Mouse (Mus musculus): ENCODE data around the gene Fam129a. TPM values are rescaled to one million over a fixed set of nuclear protein-coding genes. Genes with fewer than 3 reads are reported as not detected.
"Not testable (repeated sequence)": the region's sequence is repeated elsewhere in the genome, so short reads cannot be mapped to it uniquely, and the experiment has no call there.

The Fam129a gene
- polyA plus RNA-seq, 1 experiment from 2014 or later: 1.7 TPM

- Histone ChIP-seq H3K9ac (no peak overlapping the region), H3K27ac (no peak overlapping the region), H3K4me2 (no peak overlapping the region), H3K27me3 (no peaks in the 10 kb centered on the region), H3K9me3 (no peaks in the 10 kb centered on the region), H3K4me1 (peaks cover 10% of the 10 kb centered on the region), H3K36me3 (replicated peaks) (no peaks in the 10 kb centered on the region), H3K4me3 (replicated peaks) (no peak overlapping the region)
- ATAC-seq (ENCODE audit: low FRiP score): no peak
- 94% methylated on average over 3 of the region's 3 CpGs for WGBS
These were observed 110.0 kb downstream of the Fam129a start for GRCm38 (mm10) chr1:151680971-151681370.

DNA sequence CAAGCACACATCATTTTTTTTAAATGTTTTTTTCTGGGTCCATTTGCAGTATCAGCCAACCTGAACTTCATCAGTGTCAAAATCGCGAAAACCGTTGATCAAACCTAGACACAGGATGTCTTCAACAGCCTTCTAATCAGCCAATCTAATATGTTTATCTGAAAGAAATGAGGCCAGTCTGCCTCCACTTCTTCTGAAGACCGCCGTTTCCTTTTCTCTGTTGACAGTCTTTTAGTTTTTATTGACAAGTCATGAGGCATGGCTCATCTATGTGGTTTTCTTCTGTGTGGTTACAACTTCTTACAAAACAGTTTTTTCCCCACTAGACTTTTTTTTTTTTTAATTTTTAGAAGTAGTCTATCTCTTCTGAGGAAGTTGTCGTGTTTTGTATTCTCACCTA is 111.9 kb downstream of the Fam129a start:
- Histone ChIP-seq H3K4me3 (replicated peaks) (no peak overlapping the region), H3K4me2 (no peak overlapping the region), H3K27ac (no peak overlapping the region), H3K36me3 (replicated peaks) (no peaks in the 10 kb centered on the region), H3K9ac (no peak overlapping the region), H3K27me3 (no peaks in the 10 kb centered on the region), H3K9me3 (no peaks in the 10 kb centered on the region), H3K4me1 (peaks cover 10% of the 10 kb centered on the region)
- ATAC-seq (ENCODE audit: low FRiP score): no peak
- WGBS: 95% methylated on average over 6 of the region's 6 CpGs

DNA sequence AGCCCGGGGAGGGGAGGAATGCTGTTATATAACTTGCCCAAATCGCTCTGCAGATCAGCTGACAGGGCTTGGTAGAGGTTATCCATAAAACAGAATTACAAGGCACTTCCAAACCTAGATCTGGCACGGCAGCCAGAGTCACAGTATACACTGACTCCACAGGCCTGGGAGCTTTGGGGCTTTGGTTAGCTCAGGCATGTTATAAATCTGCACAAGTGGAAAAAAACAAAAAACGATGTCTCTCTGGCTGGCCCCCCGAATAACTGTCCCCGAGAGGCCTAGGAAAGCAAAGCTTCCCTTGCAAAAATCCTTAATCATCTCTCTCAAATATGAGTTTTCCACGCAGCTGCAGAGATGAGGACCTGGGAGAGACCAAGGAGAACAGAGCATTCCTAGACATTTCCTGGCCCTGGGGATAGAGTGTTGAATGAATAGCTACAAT is 113.5 kb downstream of the Fam129a start:
- Histone ChIP-seq H3K4me3 (replicated peaks) (no peak overlapping the region), H3K9me3 (no peaks in the 10 kb centered on the region), H3K4me2 (no peak overlapping the region), H3K4me1 (peaks cover 10% of the 10 kb centered on the region), H3K9ac (no peak overlapping the region), H3K27me3 (no peaks in the 10 kb centered on the region), H3K36me3 (replicated peaks) (no peaks in the 10 kb centered on the region), H3K27ac (no peak overlapping the region)
- 79% methylated on average over 7 of the region's 7 CpGs for WGBS
- no peak for ATAC-seq (ENCODE audit: low FRiP score)

DNA sequence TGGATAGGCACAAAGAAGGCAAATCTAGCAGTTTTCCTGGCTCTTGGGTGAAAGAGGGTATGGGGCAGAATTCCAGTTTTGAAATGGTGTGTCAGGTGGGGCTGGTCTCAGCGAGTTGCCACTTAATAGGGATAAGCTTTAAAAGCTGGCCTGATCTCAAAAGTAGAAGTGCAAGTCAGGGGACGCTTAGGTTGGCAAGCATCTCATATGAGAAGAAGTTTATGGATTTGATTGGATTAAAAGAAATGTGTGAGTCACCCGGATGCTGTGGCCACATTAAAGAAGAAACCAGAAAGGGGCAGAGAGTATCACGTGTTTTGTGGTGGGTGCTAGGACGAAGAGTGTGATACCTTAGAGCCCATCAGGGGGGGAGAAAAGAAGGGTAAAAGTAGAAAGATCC is 114.0 kb downstream of the Fam129a start:
- no peak overlapping the region for H3K9ac ChIP-seq
- H3K36me3 ChIP-seq (replicated peaks): no peaks in the 10 kb centered on the region
- no peak overlapping the region for H3K27ac ChIP-seq
- H3K4me2 ChIP-seq: no peak overlapping the region
- H3K9me3 ChIP-seq: no peaks in the 10 kb centered on the region
- H3K4me1 ChIP-seq: peaks cover 10% of the 10 kb centered on the region
- 78% methylated on average over 5 of the region's 5 CpGs for WGBS
- no peak for ATAC-seq (ENCODE audit: low FRiP score)
- no peaks in the 10 kb centered on the region for H3K27me3 ChIP-seq
- H3K4me3 ChIP-seq (replicated peaks): no peak overlapping the region

GRCm38 (mm10) chr1:151685666-151686309 is 114.8 kb downstream of the Fam129a start:
- no peak overlapping the region for H3K4me3 ChIP-seq (replicated peaks)
- H3K27ac ChIP-seq: peak overlapping the region; percentile 53; the same call in 1 of the 2 replicates

GRCm38 (mm10) chr1:151686696-151687095 is 115.7 kb downstream of the Fam129a start:
- Histone ChIP-seq H3K36me3 (replicated peaks) (no peaks in the 10 kb centered on the region), H3K27me3 (no peaks in the 10 kb centered on the region), H3K4me2 (no peak overlapping the region), H3K4me3 (replicated peaks) (no peak overlapping the region), H3K9me3 (no peaks in the 10 kb centered on the region), H3K27ac (0 out of 2 replicates have a peak overlapping the region, but pooled peaks have one; percentile 19), H3K9ac (no peak overlapping the region), H3K4me1 (peaks cover 10% of the 10 kb centered on the region)
- 62% methylated on average over 8 of the region's 8 CpGs for WGBS
- ATAC-seq (ENCODE audit: low FRiP score): no peak

More at GRCm38 (mm10) chr1:151685666-151686309, 114.8 kb downstream of the Fam129a start:
- no peaks in the 10 kb centered on the region for H3K36me3 ChIP-seq (replicated peaks)
- H3K4me1 ChIP-seq: peaks cover 10% of the 10 kb centered on the region
- H3K9me3 ChIP-seq: no peaks in the 10 kb centered on the region
- 11% methylated on average over 12 of the region's 12 CpGs for WGBS
- peak overlapping the region; percentile 21; the same call in 1 of the 2 replicates for H3K4me2 ChIP-seq
- H3K9ac ChIP-seq: no peak overlapping the region
- ATAC-seq (ENCODE audit: low FRiP score): no peak; the same call in 1 of the 2 replicates
- H3K27me3 ChIP-seq: no peaks in the 10 kb centered on the region

DNA sequence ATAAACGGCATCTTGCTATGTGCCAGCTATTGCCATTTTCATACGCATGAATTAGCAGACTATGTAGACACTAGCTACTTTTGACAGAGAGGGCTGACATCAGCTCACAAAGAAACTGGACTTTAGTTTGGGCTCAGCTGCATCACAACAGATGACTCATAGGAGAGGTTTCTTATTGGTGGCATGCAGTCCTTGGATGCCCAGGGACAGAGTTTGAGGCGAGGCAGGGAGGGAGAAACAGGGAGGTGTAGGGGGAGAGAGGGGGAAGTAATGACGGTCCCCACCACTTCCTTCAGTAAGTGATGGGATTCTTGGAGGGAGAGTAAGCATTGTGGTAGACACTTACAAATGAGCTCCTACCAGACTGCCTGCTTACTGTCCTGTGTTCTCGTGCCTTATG is 118.0 kb downstream of the Fam129a start:
- no peaks in the 10 kb centered on the region for H3K27me3 ChIP-seq
- no peaks in the 10 kb centered on the region for H3K36me3 ChIP-seq (replicated peaks)
- H3K9ac ChIP-seq: no peak overlapping the region
- no peak for ATAC-seq (ENCODE audit: low FRiP score)
- no peak overlapping the region for H3K4me3 ChIP-seq (replicated peaks)
- H3K4me2 ChIP-seq: no peak overlapping the region
- no peak overlapping the region for H3K27ac ChIP-seq
- 71% methylated on average over 5 of the region's 5 CpGs for WGBS
- peaks cover 10% of the 10 kb centered on the region for H3K4me1 ChIP-seq
- H3K9me3 ChIP-seq: no peaks in the 10 kb centered on the region

DNA sequence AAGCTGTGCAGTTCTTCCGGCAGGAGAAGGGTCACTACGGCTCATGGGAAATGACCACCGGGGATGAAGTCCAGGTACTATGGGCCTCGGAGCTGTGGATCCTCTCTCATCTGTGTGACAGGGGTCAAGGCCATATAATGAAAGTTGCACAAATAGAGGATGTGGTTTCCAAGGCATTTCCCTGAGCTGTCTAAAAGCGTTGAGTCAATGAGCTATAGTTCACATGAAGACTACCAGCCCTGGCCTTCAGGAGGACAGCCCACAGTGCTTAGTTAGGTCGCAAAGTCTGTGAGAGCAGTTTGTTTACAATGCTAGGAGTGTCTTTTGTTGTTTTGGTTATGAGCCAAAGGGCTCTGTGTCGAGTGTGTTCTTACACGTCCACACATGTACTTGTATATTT is 118.6 kb downstream of the Fam129a start:
- Histone ChIP-seq H3K9ac (no peak overlapping the region), H3K9me3 (no peaks in the 10 kb centered on the region), H3K4me3 (replicated peaks) (no peak overlapping the region), H3K27ac (no peak overlapping the region), H3K4me2 (no peak overlapping the region), H3K4me1 (peaks cover 10% of the 10 kb centered on the region), H3K27me3 (no peaks in the 10 kb centered on the region), H3K36me3 (replicated peaks) (no peaks in the 10 kb centered on the region)
- ATAC-seq (ENCODE audit: low FRiP score): no peak
- WGBS: 87% methylated on average over 8 of the region's 8 CpGs

- no peaks in the 10 kb centered on the region for H3K36me3 ChIP-seq (replicated peaks)
- no peak overlapping the region for H3K9ac ChIP-seq
- no peaks in the 10 kb centered on the region for H3K9me3 ChIP-seq
- ATAC-seq (ENCODE audit: low FRiP score): no peak
- H3K27ac ChIP-seq: no peak overlapping the region
- no peaks in the 10 kb centered on the region for H3K27me3 ChIP-seq
- H3K4me3 ChIP-seq (replicated peaks): no peak overlapping the region
- WGBS: 87% methylated on average over 6 of the region's 6 CpGs
- peaks cover 10% of the 10 kb centered on the region for H3K4me1 ChIP-seq
- no peak overlapping the region for H3K4me2 ChIP-seq
These were observed 119.1 kb downstream of the Fam129a start for GRCm38 (mm10) chr1:151690061-151690460.

DNA sequence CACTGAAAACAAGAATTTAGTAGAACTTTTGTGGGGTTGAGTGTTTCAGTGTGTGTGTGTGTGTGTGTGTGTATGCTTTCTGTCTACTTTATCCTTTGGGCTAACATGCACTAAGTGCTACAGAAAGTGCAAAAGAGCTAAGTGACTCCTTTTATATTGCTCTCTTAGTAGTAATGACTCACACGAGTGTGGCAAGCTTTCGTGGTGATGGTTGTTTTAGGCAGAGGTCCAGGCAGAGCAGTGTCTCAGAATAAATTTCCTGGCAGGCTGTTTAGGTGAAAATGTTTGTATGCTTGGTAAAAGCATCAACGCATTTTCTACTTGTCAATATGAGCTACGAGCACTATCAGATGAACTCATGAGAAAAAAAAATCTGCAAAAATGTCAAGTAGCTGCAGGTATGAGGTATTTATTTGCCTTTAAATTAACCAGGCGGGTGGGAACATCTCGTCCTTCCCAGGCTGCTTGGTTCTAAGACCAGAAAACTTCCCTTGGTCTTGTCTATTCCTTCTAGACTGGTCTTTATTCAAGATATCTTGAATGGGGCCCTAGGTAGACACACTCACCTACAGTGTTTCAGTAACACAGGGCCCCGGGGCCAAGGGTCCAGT is 119.7 kb downstream of the Fam129a start:
- no peaks in the 10 kb centered on the region for H3K27me3 ChIP-seq
- no peak overlapping the region for H3K9ac ChIP-seq
- no peaks in the 10 kb centered on the region for H3K9me3 ChIP-seq
- no peak for ATAC-seq (ENCODE audit: low FRiP score)
- no peak overlapping the region for H3K4me3 ChIP-seq (replicated peaks)
- 90% methylated on average over 7 of the region's 7 CpGs for WGBS
- no peak overlapping the region for H3K4me2 ChIP-seq
- peaks cover 8% of the 10 kb centered on the region for H3K4me1 ChIP-seq
- no peak overlapping the region for H3K27ac ChIP-seq
- H3K36me3 ChIP-seq (replicated peaks): no peaks in the 10 kb centered on the region

- H3K27me3 ChIP-seq; H3K4me2 ChIP-seq; ATAC-seq (ENCODE audit: low FRiP score); H3K4me1 ChIP-seq; H3K4me3 ChIP-seq (replicated peaks); H3K9ac ChIP-seq; H3K27ac ChIP-seq; H3K9me3 ChIP-seq; H3K36me3 ChIP-seq (replicated peaks): not testable (repeated sequence)
- 83% methylated on average over 6 of the region's 6 CpGs for WGBS
These were observed 121.9 kb downstream of the Fam129a start for GRCm38 (mm10) chr1:151692867-151693266.

- no peak overlapping the region for H3K9ac ChIP-seq
- ATAC-seq (ENCODE audit: low FRiP score): no peak
- no peak overlapping the region for H3K4me3 ChIP-seq (replicated peaks)
- no peaks in the 10 kb centered on the region for H3K36me3 ChIP-seq (replicated peaks)
- WGBS: 85% methylated on average over 7 of the region's 7 CpGs
- no peak overlapping the region for H3K27ac ChIP-seq
- H3K4me2 ChIP-seq: no peak overlapping the region
- no peaks in the 10 kb centered on the region for H3K9me3 ChIP-seq
- no peaks in the 10 kb centered on the region for H3K4me1 ChIP-seq
- H3K27me3 ChIP-seq: no peaks in the 10 kb centered on the region
These were observed 125.8 kb downstream of the Fam129a start for GRCm38 (mm10) chr1:151696751-151697150.
